Mouse (Mus musculus) MEL (cell line): ENCODE data around the gene Ell2.

ENCODE experiments used
- CTCF ChIP-seq, 3 experiments: IDR thresholded peaks in 2 of 3; conservative IDR thresholded peaks in 1 of 3; 2 replicates each; pipeline ENCODE4 v1.5.1; 2011 to 2012; ENCODE audit warnings: low read length in 3 of 3, low read depth in 2 of 3, mild to moderate bottlenecking in 2 of 3, improper control_type of control experiment in 1 of 3, inconsistent platforms in 1 of 3, mixed read lengths in 1 of 3, moderate library complexity in 1 of 3; ENCODE audit not compliant: control insufficient read depth in 1 of 3, insufficient read depth in 1 of 3, poor library complexity in 1 of 3, severe bottlenecking in 1 of 3
- E2F4 ChIP-seq: IDR thresholded peaks from 2 replicates; pipeline ENCODE4 v1.6.1; 2011; ENCODE audit warnings: low read depth, low read length, improper control_type of control experiment, borderline replicate concordance
- MXI1 ChIP-seq: IDR thresholded peaks from 2 replicates; pipeline ENCODE4 v1.6.1; 2011; ENCODE audit warnings: mild to moderate bottlenecking, low read depth, low read length, improper control_type of control experiment
- MYC ChIP-seq: IDR thresholded peaks from 2 replicates; pipeline ENCODE4 v1.6.1; 2011; ENCODE audit warnings: low read depth, mild to moderate bottlenecking, low read length, improper control_type of control experiment, moderate library complexity
- POLR2A ChIP-seq, 2 experiments: IDR thresholded peaks; 2 replicates each; pipeline ENCODE4 v1.6.1; 2011 to 2012; ENCODE audit warnings: low read length in 2 of 2, mild to moderate bottlenecking in 2 of 2, control low read depth in 1 of 2, improper control_type of control experiment in 1 of 2, low read depth in 1 of 2, moderate library complexity in 1 of 2; ENCODE audit not compliant: control insufficient read depth in 1 of 2, insufficient read depth in 1 of 2, poor library complexity in 1 of 2
- RCOR1 ChIP-seq: IDR thresholded peaks from 2 replicates; pipeline ENCODE4 v1.6.1; 2012; ENCODE audit warnings: low read depth, mild to moderate bottlenecking, inconsistent platforms, low read length, improper control_type of control experiment

- no peak for TF ChIP-seq POLR2A (IDR thresholded peaks at IDR 0.05; ENCODE audit: control insufficient read depth in 1 of 2, insufficient read depth in 1 of 2, low read depth in 1 of 2, low read length in 2 of 2, poor library complexity in 1 of 2)
- no peak for TF ChIP-seq MYC
- no peak for TF ChIP-seq CTCF (IDR thresholded peaks at IDR 0.05 in 2 of 3, conservative IDR thresholded peaks at IDR 0.05 in 1 of 3; ENCODE audit: control insufficient read depth in 1 of 3, insufficient read depth in 1 of 3, low read depth in 2 of 3, low read length in 3 of 3, poor library complexity in 1 of 3, severe bottlenecking in 1 of 3)
- TF ChIP-seq RCOR1 = no peak
- no peak for TF ChIP-seq MXI1
- no peak for TF ChIP-seq E2F4
Measured at GRCm38 (mm10) chr13:75807969-75808368, 101.4 kb downstream of the Ell2 start.
